Mouse (Mus musculus) frontal cortex, postnatal 10 days (tissue): ENCODE measurements around the gene Ppp4c.

Source experiments
- DNase-seq, 2 experiments: peaks; one replicate each; pipeline ENCODE4 v3.0.0; 2022; ENCODE audit warnings: low spot score in 2 of 2, mixed read lengths in 1 of 2

Ppp4c gene

DNA sequence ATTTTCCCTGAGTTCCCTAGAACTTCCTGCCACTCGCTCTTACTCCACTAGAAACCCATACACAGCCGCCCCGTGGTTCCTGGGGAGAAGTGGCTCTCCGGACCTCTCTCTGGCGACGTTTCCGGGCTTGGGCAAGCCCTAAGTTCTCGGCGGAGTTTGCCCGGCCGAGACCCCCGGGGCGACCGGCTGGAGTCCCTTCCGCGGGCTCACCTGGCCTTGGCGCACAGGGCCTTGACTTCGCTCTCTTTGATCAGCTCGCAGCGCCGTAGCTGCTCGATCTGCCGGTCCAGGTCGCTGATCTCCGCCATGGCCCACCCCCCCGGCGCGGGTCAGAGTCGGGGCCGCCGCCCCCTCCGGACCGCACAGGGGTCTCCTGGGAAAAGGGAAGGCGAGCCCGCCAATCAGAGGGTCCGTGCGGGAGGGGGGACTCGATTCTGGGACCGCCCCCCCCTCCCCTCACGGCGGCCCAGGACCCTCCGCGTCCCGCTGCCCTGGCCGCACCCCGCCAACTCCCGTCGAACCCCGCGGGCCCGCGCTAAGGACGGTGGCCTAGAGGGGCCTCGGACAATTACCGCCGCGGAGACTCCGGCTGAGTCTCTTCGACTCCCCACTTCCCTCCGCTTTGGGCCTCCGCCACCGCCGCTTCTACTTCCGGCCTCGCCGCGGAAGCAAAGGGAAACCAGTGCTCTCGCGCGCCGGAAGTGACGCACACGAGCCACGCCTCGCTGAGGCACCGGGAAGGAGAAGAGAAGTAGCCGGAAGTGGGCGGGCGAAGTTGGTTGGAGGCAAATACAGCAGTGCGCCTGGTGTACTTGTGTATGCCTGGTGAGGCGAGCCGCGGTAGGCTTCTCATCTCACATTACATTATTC, at the start of gene Ppp4c:
TSS of gene Ppp4c (minus strand) at position 646 of the 870 bp plus-strand sequence.
- peak; percentile 92 to 97 for DNase-seq

DNA sequence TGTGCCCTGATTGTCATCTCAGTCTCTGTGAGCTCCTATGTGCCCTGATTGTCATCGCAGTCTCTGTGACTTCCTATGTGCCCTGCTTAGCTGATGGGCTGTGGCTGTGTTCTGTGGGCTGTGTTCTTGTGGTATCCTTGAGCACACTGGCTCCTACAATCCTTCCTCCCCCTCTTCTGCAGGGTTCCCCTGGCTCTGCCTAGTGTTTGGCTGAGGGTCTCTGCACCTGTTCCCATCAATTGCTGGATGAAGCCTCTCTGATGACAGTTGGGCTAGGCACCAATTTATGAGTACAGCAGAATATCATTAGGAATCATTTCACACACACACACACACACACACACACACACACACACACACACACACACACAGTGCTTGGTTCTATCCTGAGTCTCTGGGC, 41.0 kb upstream of the Ppp4c start:
- DNase-seq, result no peak

GRCm38 (mm10) chr7:126832036-126832598, 39.8 kb upstream of the Ppp4c start:
- peak in 1 of 2 experiments; percentile 76 for DNase-seq

- DNase-seq, result no peak
These were observed 39.2 kb upstream of the Ppp4c start, which contains the start of gene 4930451I11Rik for GRCm38 (mm10) chr7:126831539-126831938. Gene 4930451I11Rik, minus strand, starts transcription at chr7:126831639.

- DNase-seq, result no peak
These were observed 33.7 kb upstream of the Ppp4c start for GRCm38 (mm10) chr7:126825952-126826351.

GRCm38 (mm10) chr7:126825403-126825802, 33.1 kb upstream of the Ppp4c start:
- DNase-seq, result no peak

DNA sequence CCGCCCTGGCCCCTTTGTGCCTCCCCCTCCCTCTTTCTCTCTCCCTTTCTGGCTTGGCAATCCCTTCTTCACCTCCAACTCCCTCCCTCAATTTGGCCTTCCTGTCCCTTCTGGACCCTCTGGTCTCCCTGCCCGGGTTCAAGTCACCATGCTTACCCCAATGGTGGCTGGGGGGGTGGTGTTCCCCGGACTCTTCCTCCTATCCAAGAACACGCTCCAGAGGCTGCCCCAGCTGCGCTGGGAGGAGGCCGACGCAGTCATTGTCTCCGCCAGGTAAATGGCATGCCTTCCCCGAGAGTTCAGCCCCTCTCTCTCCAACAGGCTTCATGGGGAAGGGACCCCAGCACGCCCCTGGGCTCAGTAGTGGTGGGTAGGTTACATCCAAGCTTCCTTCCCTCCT, 31.6 kb upstream of the Ppp4c start:
- DNase-seq, result no peak

DNA sequence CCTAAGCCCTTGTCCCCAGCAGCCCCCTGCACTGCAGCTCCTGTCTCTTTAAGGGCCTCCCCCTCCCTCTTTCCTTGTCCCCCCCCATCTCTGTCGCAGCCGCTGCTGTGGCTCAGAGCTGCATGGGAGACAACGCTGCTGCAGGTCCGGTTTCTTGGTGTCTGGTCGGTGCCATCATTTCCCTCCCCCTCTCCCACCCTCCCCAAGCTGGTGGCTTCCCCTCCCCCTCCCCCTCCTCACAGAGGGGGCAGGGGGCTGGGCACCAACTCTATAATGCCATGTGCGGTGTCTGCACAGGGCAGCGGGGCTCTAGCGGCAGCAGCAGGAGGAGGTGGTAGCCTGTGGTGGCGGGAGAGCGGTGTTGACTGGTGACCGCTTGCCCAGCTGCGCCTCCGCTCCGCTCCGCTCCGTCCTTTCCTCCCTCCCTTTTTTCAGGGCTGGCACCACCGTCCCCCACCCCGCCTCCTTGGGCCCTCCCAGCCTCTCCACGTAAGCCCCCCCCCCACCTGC, 31.0 kb upstream of the Ppp4c start:
- DNase-seq, result peak in 1 of 2 experiments; percentile 34

- DNase-seq, result no peak
These were observed 30.4 kb upstream of the Ppp4c start for GRCm38 (mm10) chr7:126822741-126823140.

DNA sequence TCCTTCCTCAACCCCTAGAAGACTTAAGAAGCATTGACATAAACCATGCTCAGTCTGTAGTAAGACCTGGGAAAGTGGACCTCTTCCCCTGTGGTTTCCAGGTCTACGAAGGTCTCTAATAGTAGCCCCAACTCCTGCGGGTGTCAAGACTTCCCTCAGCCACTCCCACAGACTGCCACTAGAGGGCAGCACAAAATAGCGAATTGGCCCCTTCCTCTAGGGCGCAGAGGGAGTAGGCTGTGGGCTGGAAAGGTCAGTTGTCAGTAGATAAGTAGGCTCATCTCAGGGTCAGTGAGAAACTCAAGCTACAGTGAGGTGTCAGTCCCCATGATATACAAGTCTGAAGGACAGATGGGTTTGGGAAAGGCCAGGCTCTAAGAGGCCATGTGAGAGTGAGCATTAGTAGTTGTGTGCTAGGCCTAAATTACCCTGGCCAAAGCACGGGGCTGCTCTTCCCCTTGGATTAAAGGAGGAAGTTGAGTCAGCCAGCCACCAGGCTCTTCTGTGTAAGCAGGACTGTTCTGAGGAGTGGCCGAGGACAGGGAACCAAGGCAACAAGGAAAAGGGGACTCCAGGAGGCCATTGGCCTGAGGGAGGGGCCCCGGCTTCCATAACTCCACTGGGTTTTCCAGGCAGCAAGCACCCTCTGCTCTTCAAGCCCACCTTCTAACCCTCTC, 29.7 kb upstream of the Ppp4c start:
- peak in 1 of 2 experiments; percentile 72 for DNase-seq

GRCm38 (mm10) chr7:126818818-126819217, 26.5 kb upstream of the Ppp4c start:
- no peak for DNase-seq

- DNase-seq, result no peak
These were observed 25.3 kb upstream of the Ppp4c start for GRCm38 (mm10) chr7:126817595-126817994.

- no peak for DNase-seq
These were observed 24.2 kb upstream of the Ppp4c start for GRCm38 (mm10) chr7:126816494-126816893.

DNA sequence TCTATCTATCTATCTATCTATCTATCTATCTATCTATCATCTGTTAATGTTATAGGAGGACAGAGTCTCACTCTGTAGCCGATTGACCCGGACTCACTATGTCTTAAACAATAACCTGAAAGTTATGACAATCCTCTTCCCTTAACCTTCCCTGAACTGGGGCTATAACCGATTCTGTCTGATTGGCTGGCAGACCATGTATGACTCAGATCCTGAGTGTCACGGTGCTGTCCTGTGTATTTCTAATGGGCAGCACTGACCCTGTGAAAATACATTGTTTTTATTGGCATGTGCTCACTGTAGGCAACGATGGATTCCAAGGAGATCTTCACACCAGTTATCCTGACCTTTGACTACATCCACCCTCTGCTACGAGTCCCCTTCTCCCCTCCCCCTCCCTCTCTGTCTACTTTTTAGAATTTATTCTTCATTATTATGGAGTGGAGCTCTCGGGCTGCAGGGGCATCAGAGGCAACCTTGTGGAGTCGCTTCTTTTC, 23.5 kb upstream of the Ppp4c start:
- no peak for DNase-seq

DNA sequence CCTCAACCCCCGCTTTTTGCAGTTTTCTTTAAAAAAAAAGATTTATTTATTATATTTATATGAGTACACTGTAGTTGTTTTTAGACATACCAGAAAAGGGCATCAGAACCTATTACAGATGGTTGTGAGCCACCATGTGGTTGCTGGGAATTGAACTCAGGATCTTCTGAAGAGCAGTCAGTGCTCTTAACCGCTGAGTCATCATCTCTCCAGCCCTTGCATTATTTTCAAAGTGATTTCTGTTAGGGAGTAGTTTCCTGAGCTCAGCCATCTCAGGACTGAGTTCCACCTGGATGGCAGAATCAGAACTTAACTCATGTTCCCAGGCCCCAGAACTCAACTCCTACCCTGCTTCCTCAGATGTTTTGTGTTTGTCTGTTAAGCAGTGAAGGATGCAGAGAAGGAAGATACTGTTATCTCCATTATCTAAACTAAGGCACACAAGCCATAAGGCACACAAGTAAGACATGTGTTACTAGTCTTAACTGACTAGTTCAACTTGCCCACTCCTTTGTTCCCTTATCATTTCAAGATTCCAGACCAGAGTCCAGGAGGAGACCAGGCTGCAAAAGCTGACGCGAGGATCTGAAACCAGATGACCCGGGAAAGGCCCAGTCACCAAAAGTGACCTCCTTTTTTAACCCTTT, 17.6 kb upstream of the Ppp4c start:
- no peak for DNase-seq

DNA sequence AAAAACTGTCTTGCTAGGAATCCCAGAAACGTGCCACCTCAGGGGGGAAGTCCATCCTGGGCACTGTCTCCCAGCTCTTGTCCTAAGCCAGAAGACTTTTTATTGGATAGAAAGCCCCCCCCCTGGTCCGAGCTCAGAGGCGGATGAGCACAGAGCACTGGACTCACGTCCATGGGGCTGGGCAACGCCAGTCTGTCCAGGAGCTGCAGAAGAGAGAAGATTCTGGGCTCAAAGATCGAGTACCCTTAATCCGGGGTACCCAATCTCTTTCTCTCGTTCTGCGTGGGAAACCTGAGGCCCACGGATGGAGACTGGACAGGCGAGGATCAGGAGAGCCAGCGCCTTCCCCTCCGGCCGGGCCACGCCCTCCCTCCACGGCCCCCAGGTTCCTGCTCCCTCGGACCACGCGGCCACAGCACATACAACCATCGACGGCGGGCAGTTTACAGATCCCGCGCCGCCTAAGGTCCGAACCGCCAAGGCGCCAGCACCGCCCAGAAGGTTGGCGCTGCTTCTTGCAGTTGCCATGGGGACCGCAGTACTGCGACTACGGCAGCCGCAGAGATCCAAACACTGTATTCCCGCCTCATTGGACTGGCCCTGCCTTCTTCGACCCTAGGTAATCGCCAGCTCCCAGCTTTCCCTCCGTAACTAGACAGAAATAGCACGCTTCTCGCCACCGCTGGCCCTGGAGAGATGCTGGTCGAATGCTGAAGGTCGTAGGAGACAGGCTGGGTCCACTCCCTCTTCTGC, 16.6 kb upstream of the Ppp4c start:
- peak; percentile 72 to 86 for DNase-seq

DNA sequence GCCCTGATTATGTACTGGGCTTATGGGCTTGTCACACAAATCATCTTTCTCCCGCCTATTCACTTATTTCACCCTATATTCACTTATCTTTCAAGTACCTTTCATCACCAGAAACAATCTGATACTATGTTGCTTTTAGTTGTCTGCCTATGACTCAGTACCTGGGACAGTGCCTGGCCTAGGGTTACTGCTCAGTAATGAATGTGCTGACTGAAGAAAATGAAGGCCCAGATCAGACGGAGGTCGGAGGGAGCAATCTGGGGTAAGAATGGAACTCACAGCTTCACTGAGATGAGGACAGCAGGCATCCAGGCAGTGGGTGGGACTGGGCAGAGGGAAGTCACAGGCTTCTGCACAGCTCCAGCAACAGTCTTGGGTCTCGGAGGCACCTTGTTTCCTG, 15.1 kb upstream of the Ppp4c start:
- DNase-seq, result no peak

DNA sequence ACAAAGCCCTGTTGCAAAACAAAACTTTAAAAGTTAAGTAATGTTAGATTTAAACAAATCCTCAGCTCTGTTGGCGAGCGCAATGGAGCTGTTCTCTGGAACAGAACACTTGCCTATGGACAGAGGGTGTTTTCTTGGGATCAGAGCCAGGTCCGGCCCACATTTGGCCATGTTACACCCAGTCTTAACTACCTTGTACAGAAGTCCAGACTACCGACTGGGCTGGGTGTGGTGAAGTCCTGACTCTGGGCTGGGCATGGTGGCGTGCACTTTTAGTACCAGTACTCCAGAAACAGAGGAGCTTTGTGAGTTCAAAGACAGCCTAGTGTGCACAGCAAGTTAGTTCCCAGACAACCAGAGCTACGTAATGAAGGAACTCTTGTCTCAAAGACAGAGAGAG, 14.7 kb upstream of the Ppp4c start:
- no peak for DNase-seq

DNA sequence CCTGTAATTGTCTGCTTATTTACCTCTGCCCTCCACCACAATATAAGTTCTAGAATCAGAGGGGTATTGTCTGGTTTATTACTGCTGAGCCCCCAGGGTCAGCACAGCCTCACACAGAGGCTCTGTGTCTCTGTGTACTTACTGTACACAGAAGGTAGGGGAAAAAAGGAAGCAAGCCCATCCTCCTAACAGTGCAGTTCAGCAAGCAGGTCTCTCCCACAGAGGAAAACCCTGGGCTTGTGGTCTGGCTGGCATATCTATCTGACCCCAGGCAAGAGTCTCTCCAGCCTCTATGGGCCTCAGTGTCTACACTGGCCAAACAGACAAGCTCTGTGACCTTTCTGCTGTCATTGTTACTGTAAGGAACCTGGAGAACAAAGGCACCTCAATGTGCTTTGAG, 11.5 kb upstream of the Ppp4c start:
- DNase-seq, result no peak

DNA sequence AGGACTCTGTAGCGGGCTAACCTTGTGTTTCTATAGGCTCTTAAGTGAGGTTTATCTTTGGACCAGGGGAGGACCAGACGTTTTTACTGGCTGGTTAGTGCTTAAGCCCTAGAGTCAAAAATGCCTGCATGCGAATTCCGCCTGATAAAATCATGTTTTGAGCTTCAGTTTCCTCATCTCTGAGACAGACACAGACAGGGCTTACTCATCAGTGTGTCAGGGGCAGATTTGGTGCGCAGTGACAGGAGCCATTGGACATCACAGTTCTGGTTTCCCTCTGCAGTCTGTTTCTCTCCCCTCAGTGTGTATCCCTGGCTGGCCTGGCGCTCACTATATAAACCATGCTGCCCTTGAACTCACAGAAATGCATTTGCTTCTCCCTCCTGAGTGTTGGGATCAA, 10.9 kb upstream of the Ppp4c start:
- no peak for DNase-seq
